Mouse (Mus musculus) kidney, adult 18-20 months (tissue): Measurements from ENCODE around the gene Pdia3.
"Not testable (repeated sequence)": the region's sequence is repeated elsewhere in the genome, so short reads cannot be mapped to it uniquely, and the experiment has no call there.

Experiments used
- DNase-seq: peaks from one replicate; pipeline ENCODE4 v3.0.0; 2021

Pdia3 gene

DNA sequence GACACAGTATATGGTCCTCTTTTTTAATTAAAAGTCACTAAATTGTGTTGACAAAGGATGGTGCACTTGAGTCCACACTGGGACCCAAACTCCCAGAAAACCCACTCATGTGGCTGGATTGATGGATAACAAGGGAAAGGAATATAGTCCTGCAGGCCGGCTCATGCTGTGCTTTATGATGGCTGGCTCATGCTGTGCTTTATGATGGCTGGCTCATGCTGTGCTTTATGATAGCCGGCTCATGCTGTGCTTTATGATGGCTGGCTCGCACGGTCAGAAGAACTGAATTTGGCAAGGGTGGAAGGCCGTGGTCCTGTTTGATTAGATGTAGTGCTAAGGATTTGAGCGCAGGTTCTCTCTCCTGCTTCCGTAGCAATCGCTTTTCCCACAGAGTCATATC lies 70.0 kb downstream of the Pdia3 start:
- no peak for DNase-seq

DNA sequence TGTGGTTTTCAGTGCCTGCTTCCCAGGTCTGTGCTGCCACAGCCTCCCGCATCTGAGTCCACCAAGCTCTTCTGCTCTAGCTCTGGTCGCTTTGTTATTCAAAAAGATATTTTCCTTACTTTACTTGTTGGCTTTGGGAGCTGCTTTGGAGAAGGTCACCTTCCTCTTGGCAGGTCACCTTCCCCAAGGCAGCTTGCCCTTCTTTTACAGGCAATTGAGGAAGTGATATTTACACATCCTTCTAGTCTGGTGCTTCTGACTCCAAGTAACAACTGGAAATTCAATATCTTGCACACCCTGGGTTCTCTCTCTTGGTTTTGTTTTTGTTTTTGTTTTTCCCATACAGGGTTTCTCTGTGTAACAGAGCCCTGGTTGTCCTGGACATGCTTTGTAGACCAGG lies 70.8 kb downstream of the Pdia3 start:
- DNase-seq: not testable (repeated sequence)
